Mouse (Mus musculus) adrenal gland, postnatal 25 days (tissue): ENCODE measurements around the gene Arhgef10l. TPM values are rescaled to one million over a fixed set of nuclear protein-coding genes. Genes with fewer than 3 reads are reported as not detected.

Source experiments
- DNase-seq: peaks from one replicate; pipeline ENCODE4 v3.0.0; 2021; ENCODE audit warnings: mixed read lengths
- total RNA-seq: library from RNA; stranded (reverse); gene quantifications from 2 replicates; pipeline ENCODE4 v1.2.3, GENCODE M21; 2021

Gene Arhgef10l
- total RNA-seq, 1 experiment from 2014 or later = 16.6 TPM

DNA sequence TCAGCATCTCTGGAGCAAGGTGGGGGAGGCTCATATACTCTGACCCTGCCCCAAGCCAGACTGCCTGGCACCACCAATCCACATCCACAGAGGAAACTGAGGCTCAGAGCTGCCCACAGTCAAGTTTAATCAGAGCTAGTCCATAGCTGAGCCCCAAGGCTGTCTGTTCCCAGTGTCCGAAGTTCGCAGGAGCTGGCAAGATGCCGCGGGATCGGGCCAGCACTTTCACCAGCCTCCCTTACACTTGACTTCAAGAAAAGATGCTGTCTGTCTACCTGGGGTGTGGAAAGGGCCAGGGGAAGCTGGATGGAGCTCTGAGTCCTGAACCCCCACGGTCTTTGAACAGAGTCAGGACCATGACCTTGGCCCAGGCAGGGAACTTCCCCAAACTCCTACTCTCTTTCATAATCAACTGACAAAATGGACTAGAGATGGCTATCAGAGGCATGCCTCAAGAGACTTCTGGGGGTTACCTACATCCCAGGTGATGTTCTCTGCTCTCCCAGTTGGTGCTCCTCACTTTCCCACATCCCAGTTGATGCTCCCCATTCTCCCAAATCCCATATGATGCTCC, 34.4 kb downstream of the Arhgef10l start:
- DNase-seq = peak; percentile 58

DNA sequence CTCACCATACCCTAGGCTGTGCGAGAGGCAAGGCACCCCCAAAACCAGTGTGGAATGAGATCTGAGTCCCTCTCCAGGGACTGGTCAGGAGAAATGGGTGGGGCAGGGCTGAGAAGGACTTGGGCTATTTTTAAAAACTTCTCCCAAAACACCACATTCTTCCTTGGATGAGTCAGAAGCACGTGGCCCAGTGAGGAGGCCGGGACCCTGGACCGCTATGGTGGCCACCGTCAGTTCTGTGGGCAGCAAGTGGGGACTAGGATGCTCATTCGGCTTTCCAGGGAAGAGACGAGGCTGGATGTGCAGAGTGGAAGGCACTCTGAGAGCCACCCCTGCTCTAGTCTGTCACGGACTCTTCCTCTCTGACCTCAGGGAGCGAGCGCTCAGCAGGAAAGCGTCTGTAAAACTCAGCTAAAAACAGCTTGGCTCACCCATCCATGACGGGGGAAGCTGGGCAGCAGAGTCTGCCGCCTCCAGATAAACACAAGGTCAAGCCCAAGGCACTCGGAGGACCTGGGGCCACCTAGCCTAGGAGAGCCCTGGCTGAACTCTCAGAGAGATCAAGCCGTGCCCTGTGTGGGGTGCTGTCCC, 35.1 kb downstream of the Arhgef10l start:
- DNase-seq = peak; percentile 57

DNA sequence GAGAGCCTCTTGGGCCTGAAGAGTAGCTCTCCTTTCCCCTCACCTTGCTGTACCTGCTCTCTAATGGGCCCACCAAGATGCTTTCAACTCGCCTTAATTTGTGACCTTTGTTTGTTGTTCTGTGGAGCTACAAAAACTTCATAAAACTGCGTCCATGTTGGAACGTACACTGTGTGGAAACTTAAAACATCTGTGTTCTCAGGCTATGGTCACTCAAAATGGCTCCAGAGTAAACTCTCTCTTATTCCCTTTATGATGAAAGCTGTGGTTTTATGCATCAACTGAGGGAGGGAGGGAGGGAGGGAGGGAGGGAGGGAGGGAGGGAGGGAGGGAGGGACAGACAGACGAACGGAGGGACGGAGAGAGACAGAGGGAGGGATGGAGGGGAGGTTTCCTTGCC, 35.7 kb downstream of the Arhgef10l start:
- no peak for DNase-seq

DNA sequence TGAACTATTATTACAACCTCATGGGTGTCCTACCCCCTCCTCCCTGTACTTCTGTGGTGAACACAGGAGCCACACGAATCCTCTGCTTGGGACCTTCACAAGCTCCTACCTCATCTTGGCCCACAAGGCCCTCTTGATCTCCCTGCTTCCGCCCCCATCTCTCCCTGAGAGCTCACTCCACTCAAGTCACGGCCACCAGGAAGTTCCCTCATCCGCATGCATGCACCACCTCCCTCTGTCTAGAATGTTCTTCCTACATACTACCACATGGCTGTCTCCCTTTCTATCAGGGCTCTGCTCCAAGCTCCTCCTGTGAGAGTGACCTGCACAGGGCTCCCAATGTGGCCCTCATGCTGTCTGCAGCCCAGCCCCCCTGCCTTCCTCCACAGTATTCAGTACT, 36.8 kb downstream of the Arhgef10l start:
- no peak for DNase-seq

DNA sequence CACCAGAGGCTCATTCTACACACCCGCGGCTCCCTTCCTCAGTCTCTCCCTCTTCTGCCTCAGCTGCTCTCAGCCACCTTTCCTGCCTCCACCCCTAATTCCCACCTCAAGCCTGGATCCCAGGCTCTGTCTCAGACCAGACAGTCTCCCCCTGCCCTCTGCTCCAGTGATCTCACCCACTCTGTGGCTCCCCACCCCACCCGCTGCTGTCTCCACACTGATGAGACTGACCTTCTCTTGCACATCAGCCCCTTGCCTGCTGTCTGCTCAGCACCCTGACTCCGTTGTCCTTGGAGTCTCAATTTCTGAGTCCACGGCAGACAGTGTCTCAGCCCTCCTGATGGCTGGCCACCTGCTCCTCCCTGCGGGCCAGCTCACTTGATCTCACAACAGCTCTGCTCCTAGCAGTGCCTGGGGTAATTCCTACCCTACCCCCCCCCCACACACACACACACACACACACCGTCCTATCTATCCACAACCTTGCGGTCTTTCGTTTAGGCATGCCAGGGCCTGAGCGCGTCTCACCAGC, 37.3 kb downstream of the Arhgef10l start:
- no peak for DNase-seq

DNA sequence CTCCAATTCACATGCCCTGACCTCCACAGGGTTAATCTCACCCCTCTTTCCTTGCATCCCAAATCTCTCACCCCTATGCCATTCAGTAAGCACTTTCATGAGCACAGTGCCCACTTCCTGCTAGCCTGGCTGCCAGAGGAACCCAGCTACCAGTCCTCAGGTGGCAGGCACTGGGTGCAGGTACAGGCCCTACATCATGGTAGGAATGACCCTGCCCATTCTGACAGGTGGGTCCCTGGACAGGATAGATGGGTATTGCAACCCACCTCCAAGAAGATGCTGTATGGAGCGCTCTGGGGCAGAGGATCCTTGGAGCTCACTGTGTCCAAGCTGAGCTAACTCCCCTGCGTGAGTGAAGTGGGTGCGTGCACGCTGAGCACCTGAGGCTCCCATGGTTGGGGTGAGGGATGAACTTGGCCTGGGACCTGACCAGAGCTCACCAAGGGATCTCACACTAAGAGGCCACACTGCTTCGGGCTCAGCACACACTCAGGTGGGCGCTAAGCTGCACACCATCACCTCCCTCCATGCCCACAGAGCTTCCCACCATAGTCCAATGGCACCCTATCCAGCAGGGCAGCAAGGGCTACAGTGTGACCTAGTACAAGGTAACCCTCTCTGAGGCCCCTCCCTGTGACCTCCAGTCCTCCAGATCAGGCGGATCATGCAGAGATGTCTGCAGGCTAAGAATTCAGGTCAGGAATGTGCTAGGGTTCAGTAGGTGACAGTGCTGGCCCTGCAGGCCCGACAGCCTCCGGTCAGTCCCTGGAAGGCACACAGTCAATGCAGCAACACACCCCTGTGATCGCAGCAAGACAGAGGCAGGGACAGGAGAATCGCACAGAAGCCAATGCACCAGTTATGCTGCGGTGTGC, 39.9 kb downstream of the Arhgef10l start:
- DNase-seq = no peak

DNA sequence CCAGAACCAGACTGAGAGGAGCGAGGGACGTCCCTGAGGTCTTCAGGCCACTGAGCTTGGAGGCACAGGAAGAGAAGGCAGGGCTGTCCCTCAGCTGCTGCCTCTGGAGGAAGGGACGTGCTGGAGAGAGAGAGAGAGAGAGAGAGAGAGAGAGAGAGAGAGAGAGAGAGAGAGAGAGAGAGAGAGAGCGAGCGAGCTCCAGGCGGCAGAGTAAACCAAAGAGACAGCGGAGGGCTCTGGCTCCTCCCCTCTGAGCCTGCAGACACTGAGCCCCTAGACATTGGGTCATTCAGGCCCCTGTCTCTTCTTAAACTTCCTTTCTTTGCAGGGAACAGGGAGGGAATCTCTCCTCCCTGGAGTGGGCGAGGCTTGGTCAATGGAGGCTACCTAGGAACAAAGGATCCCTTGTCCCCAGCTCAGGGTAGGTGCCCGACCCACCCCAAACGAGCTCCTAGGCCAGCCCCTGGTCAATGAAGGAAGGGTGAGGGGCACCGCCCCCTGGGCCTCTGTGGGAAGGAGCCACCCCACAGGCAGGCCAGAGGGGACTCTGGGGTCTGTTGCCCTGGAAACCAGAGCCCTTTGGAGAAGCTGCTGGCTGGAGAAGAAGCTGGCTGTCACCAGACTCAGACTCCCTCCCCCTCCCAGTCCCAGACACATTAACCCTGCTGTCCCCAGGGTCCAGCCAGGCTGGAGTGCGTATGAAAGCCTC, 41.2 kb downstream of the Arhgef10l start:
- no peak for DNase-seq

DNA sequence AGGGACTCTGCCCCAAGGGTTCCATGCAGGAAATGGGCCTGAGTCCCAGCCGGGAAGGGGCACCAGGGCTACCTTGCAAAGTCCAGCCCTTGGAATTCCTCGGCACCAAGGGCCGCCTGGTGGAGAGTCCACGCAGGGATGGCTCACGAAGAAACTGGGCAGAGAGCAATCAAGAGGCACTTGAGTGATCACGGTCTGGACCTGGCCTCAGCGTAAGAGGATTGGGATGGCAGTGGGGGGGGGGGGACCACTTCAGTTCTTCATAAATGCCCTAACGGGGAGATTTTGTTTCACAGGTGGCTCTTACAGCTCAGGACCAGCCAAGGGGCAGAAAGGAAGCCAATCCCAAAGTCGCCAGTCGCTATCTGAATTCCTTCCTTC, 41.7 kb downstream of the Arhgef10l start:
- DNase-seq = no peak

DNA sequence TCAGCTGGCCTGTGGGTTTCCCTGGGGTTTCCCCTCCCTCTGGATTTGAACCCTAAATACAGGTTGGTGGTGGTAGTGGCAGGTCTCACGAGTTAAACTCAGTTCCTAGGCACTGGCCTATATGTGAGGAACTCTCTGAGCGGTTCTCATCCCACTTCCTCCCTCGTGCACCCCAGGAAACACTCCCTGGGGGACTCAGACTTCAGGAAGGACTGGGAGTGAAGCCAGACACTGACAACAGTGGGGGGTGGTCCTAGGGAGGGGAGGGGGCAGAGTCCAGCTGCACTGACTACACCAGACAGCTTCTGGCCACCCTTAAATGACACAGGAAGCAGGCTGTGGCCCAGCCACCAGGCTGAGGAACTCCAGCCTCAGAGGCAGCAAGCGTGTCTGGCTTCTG, 43.0 kb downstream of the Arhgef10l start:
- DNase-seq = no peak

DNA sequence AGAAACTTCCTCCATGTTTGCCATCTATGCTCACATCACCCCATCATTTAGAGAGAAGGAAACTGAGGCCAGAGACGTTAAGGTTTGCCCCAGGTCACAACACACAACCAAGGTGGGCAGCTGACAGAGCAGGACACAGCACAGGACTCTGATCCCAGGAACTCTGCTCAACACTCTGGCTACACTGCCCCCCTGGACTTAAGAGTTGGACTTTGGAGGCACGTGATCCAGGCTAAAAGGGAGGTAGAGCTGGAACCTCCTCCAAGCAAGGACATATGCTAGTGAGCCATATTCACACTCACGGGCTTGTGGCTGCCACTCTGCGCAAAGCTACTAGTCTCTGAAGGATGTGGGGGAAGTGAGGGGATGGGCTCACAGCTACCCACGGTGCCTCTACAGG, 45.3 kb downstream of the Arhgef10l start:
- DNase-seq = no peak

DNA sequence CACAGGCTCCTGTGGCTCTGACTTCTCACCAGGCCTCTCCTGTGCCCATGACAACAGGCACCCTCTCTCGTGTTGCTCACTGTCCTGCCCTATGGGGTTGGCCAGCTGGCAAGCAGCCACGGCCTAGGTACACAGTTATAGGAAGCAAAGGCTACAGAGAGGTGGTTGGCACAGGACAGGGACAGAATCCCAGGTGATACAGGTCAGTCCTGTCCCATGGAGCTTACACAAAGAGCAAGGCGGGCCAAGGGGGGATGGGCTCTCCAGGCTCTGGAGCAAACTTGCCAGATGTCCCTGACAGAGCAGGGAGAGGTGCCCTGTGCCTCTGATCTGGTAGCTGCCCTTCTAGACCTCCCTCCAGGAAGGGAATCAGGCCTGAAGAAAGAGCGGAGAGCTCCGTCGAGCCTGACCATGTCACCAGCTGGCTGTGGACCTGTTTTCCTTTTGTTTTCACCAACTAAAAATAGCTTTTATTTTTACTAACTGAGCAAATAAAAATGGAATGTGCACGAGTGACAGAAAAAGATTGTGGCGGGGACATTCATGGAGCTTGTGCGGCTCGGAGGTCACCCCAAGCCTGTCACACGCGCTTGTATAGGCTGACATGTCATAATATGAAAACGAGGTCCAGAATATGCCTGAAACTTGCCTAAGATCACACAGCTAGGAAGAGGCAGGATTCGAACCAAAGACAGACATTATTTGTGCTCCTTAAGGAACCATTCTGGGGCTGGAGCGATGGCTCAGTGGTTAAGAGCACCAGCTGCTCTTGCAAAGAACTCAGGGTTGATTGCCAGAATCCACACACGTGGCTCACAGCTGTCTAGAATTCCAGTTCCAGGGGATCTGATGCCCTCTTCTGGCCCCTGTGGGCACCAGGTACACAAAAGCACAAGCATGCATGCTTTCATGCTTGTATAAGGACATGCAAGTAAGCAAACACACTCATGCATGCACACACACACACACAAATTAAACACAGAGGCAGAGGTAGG, 48.1 kb downstream of the Arhgef10l start:
- DNase-seq = peak; percentile 37

DNA sequence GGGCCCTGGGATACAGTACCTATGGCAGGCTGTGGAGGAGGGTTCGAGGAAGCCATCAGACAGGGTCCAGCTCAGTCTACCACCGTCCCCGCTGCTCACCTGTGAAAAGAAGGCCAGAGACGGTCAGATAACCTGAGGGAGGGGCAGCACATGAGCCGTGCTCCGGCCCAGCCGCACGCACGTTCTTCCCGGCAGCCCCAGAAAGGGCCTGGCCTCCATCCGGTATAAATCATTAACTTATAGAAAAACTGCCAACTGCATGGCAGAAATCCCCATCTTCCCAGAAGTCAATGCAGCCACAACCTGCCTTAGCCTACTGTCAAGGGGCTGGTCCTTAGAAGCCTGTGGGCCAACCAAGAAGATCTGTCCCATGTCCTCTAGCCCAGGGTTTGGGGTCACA, 48.9 kb downstream of the Arhgef10l start:
- DNase-seq = no peak

DNA sequence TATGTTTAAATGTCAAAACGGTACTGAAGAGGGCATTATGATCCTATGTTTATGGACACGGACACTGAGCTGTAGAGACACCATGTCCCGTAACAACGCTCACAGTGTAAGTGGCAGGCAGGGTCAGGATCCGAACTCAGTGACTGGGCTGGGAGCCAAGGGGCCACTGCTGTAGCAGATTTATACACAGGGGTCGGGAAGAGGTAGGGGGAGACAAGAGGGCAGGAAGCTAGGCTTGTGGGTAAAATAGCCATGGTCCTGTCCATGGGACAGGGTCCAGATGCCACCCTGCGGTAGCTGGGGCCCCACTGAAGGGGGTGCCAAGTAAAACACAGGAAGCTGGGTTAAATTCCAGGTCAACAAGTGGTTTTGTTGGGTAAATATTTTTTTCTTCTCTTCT, 49.6 kb downstream of the Arhgef10l start:
- no peak for DNase-seq

DNA sequence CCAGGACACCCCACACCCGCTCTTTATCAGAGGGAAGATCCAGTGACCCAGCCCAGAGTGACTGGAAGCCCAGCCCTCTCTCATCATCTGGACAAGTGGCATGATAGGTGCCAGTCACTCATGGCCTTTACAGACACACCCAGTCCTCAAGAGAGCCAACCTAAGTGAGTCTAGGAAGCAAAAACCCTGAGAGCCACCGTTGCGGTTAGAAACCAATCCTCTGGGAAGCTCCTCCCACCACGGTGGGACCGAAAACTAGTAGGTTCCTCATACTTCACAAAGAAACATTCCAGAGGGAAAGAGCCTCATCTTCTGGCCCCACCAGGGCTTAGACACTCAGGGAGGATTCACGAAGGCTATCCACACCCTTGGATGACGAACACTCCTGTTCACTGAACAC, 50.0 kb downstream of the Arhgef10l start:
- no peak for DNase-seq

DNA sequence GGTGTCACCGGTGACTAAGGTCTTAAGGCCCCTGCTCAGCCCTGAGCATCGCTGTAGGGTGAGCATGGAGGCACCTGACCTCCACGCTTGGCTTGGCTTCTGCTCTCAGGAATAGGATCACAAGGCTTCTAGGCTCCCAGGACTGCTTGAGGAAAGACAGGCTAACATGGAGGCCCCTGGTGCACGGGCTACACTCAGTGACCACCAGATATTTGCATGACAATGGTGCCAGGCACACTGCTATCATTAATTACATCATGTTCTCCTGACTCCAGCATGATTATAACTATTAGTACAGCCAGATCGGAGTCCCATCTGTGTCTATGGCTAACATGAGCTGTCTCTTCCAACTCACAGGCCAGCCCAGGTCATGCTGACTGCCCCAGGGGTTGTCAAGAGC, 51.3 kb downstream of the Arhgef10l start:
- DNase-seq = no peak

DNA sequence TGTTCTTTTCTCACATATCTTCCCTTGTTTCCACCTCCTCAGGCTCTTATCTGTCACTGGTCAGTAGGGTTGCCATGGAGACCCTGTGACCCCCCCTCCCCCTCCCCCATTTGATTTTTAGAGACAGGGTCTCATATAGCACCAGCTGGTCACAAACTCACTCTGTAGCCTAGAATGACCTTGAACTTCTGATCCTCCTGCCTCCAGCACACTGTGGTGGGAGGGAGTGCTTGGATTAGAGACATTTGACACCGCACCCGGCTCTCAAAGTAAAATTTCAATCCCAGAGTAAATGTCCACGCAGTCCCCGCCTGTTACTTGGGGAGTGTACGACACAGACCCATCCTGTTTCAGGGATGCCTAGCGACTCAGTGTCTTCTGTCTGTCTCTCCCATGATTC, 51.7 kb downstream of the Arhgef10l start:
- DNase-seq = no peak

DNA sequence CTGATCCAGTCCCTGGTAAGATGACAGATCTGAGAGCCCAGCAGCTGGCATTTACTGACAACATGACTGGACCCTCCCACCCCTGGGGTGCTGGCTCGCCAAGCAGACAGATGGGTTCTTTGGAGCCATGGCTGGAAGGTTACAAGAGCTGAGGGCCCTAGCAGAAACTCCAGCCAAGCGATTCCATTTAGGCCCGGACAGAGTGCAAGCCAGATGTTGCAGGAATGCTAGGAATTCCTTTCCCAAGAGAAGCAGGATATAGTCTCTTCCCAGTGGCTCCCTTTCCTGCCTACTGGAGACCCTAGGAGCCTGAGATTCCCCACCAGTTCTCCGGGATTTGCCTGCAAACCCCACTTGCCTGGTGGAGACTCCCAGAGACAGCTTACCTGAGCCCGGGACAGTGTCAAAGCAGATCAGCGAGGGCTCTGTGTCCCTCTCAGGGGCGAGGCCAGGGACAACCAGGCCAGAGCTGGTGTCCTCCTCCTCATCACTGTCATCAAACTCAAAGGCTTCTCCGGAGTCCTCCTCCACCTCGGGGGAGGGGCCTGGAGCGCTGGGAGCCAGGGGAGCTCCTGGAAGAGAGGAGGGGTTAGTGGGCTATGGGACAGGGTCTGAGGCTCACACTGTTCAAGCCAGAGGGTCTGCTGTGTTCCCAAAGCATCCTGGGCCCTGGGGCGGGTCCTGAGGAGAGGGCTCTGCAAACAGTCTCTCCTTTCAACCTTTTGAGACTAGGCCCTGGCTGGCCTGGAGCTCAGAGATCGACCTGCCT, 54.8 kb downstream of the Arhgef10l start:
- no peak for DNase-seq

DNA sequence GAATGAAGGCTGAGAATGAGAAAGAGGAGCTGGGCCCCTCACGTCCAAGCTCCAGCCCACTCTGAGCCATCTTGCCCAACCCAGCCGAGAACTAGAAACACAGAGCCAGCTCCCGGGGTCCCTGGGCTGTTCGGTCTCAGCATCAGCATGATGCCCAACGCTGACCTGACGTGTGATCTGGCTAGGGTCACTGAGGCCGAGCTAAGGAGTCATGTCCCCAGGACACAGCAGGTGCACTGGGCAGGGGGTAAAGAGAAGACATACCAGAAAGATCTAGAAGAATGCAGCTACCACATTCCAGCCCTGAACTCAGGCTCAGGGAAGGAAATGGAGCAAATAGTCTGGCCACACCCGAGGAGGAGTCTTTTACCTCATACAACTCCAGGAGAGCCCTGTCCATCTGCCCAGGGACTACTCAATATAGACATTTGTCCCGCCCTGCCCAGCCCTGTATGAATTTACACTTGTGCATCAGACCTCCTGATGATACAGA, 57.5 kb downstream of the Arhgef10l start:
- DNase-seq = no peak

DNA sequence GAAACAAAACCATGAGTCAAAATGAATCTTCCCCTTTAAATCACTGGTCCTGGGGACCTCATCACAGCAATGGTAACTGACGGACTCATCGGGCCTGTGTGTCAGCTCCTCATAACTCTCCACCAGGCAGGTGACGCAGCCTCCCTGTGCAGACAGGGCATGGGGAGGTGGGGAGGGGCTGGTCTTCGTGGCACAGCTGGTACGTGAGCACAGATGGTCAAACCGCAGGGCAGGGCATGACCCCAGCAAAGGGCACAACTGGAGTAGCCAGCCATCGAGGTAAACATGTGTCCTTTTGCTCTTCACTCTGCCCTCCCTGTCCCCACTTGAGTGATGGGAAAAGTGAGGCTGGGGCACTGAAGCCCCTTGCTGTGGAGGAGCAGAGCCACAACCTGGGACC, 59.0 kb downstream of the Arhgef10l start:
- no peak for DNase-seq

DNA sequence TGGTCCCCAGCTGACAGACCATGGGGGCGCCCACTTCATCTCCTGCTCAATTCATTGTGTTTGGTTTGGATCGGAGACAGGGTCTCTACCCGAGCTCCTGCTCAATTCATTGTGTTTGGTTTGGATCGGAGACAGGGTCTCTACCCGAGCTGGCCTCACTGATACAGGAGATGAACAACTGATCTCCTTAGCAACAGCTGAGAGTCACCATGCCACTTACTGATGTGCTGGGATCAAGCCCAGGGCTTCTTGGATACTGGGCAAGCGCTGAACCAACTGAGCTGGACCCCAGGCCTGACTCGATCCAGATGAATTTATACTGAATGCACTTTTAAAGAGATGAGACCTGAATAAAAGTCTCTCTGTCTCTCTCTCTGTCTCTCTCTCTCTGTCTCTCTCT, 59.6 kb downstream of the Arhgef10l start:
- DNase-seq = no peak

DNA sequence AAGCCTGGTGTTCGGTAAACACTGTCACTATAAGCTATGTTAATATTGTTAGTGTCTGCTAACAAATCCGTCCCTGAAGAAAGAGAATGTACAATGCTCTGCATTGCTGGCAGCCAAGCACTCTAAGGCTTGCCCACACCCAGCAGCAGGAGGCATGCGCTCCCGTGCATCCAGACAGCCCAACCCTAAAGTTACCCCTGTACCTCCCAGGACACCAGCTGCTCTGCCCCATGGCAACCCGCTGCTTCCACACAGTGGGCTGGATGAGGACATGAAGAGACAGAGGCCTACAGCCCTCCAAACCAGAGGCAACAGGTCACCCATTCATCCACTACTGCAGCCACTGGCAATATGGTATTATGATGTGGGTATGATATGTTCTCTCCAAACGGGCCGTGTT, 60.0 kb downstream of the Arhgef10l start:
- DNase-seq = no peak
